In the genomic region with DNA sequence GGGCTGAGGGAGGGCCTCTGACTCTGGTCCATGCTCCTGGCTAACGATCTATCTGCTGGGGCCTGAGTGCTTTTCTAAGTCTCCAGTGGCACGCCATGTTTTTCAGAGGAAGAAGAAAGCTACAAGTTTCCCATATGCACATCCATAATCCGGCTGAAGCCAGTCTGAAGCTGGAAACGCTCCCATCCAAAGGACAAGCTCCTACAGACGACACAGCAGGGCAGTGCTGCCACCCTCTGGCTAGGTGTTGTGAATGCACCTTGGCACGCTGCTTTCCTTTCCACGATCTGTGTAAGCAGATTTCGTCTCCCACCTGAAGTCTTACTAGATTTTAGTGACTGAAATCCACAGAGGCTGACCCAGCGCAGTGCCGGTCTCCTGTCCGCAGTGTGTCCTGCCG, we compare ENCODE assay signal across 8 mouse cellular contexts. TPM values are rescaled to one million over a fixed set of nuclear protein-coding genes. Genes with fewer than 3 reads are reported as not detected.
DNase-seq lines count a peak whose midpoint lies in the region; ATAC-seq lines count a peak whose summit lies in the region.

No protein-coding gene starts in this region.

- H3K27ac ChIP-seq in hindbrain, embryonic 14.5 days, result peak overlapping the region; percentile 62; the same call in 1 of the 2 replicates

- H3K9me3 ChIP-seq in hindbrain, embryonic 14.5 days (ENCODE audit: control insufficient read depth, low read length), result no peaks in the 10 kb centered on the region

- 46% methylated on average over 12 of the region's 12 CpGs for WGBS in hindbrain, embryonic 14.5 days

- peak; percentile 37 for ATAC-seq in activated CD4-positive, CD25-positive, alpha-beta regulatory T cell, adult 4 months
- ATAC-seq in hindbrain, embryonic 14.5 days (ENCODE audit: low FRiP score), result peak; percentile 84

- no peak overlapping the region for H3K4me2 ChIP-seq in hindbrain, embryonic 14.5 days (replicated peaks)

- no peaks in the 10 kb centered on the region for H3K4me1 ChIP-seq in hindbrain, embryonic 14.5 days (replicated peaks; ENCODE audit: control insufficient read depth, insufficient read depth, low read length)

- H3K4me3 ChIP-seq in hindbrain, embryonic 14.5 days (replicated peaks; ENCODE audit: low read length), result no peak overlapping the region

- DNase-seq in cerebellum, postnatal 36 days, result peak; percentile 92 to 95
- DNase-seq in frontal cortex, postnatal 25 days (ENCODE audit: low spot score in 2 of 2), result peak; percentile 71 to 85
- DNase-seq in hindbrain, embryonic 14.5 days (ENCODE audit: low spot score), result peak; percentile 90
- peak; percentile 84 to 86 for DNase-seq in layer of hippocampus, postnatal 36 days
- DNase-seq in lung, postnatal 4 days, result peak; percentile 84 to 85
- peak; percentile 91 to 93 for DNase-seq in right cerebral cortex, adult 2 months (ENCODE audit: low spot score in 2 of 2)
- DNase-seq in yolk sac, embryonic 10.5 days (ENCODE audit: low spot score), result peak; percentile 55

- H3K27me3 ChIP-seq in hindbrain, embryonic 14.5 days (ENCODE audit: control insufficient read depth, insufficient read depth, low read length), result no peaks in the 10 kb centered on the region

- no peak overlapping the region for H3K9ac ChIP-seq in hindbrain, embryonic 14.5 days

- peaks cover 84% of the 10 kb centered on the region for H3K36me3 ChIP-seq in hindbrain, embryonic 14.5 days (replicated peaks; ENCODE audit: control insufficient read depth, insufficient read depth)

RNA-seq across cellular contexts. Expression of gene 2310022B05Rik, which starts 14.3 kb away (rescaled TPM):
- polyA plus RNA-seq in activated CD4-positive, CD25-positive, alpha-beta regulatory T cell, adult 4 months (2017; shearing (Covaris generic)), result 1 to 10 TPM in 1 of 2 experiments, under 1 TPM in 1; 0.82 to 1.3 TPM
- 26.6 and 27.3 TPM in 2 replicates for polyA plus RNA-seq in hindbrain, embryonic 14.5 days (2014; fragmentation: Nextera tagmentation; extraction: Ambion mirVana)
- total RNA-seq in layer of hippocampus, postnatal 36 days (2021), result 10 to 100 TPM; 71.9 to 76.2 TPM

RNA-seq across cellular contexts. Expression of gene Ttc13, which starts 44.3 kb away (rescaled TPM):
- polyA plus RNA-seq in activated CD4-positive, CD25-positive, alpha-beta regulatory T cell, adult 4 months (2017; shearing (Covaris generic)), result 10 to 100 TPM; 31.1 to 42.0 TPM
- polyA plus RNA-seq in hindbrain, embryonic 14.5 days (2014; fragmentation: Nextera tagmentation; extraction: Ambion mirVana), result 71.1 and 74.3 TPM in 2 replicates
- total RNA-seq in layer of hippocampus, postnatal 36 days (2021), result 10 to 100 TPM; 45.4 to 53.5 TPM

RNA-seq across cellular contexts. Expression of gene Arv1, which starts 44.5 kb away (rescaled TPM):
- polyA plus RNA-seq in activated CD4-positive, CD25-positive, alpha-beta regulatory T cell, adult 4 months (2017; shearing (Covaris generic)), result 10 to 100 TPM; 19.8 to 21.9 TPM
- polyA plus RNA-seq in hindbrain, embryonic 14.5 days (2014; fragmentation: Nextera tagmentation; extraction: Ambion mirVana), result 32.0 and 32.7 TPM in 2 replicates
- 10 to 100 TPM; 13.7 to 13.8 TPM for total RNA-seq in layer of hippocampus, postnatal 36 days (2021)

Comparison
In these comparisons a context has a peak if more than half of its experiments do, and no peak if none do; other contexts are left out.
1. RNA of gene 2310022B05Rik, which starts 14.3 kb away (polyA plus RNA-seq): 26.6 to 27.3 TPM in hindbrain, embryonic 14.5 days; 0.82 to 1.3 TPM in activated CD4-positive, CD25-positive, alpha-beta regulatory T cell, adult 4 months; every median in the first group is over 10 times any median in the second.
2. Peak in every context shown above with its lines, with median percentiles within 50 percentile points of each other: DNase-seq.